Mouse (Mus musculus) heart, adult 2 months (tissue): ENCODE measurements around the gene Pafah2. TPM values are rescaled to one million over a fixed set of nuclear protein-coding genes. Genes with fewer than 3 reads are reported as not detected.

Source experiments
- DNase-seq, 2 experiments: peaks; one replicate each; pipeline ENCODE4 v3.0.0; 2021
- H3K27ac ChIP-seq: fragments of 200-600 bp; 2 replicates; pipeline ENCODE4 v1.8.1; 2022
- H3K27me3 ChIP-seq: fragments of 200-500 bp; 2 replicates; pipeline ENCODE4 v1.6.1; 2012; ENCODE audit warnings: mild to moderate bottlenecking, low read length, inconsistent platforms, mixed read lengths; ENCODE audit not compliant: control insufficient read depth, insufficient read depth
- H3K36me3 ChIP-seq: fragments of 200-500 bp; 2 replicates; pipeline ENCODE4 v1.6.1; 2012; ENCODE audit warnings: low read length, inconsistent platforms; ENCODE audit not compliant: control insufficient read depth, insufficient read depth
- H3K4me1 ChIP-seq: fragments of 200-500 bp; 2 replicates; pipeline ENCODE4 v1.6.1; 2011; ENCODE audit warnings: low read length; ENCODE audit not compliant: control insufficient read depth, insufficient read depth
- H3K4me3 ChIP-seq: fragments of 200-600 bp; 2 replicates; pipeline ENCODE4 v1.8.1; 2022
- H3K79me2 ChIP-seq: fragments of 200-500 bp; replicated peaks from 2 replicates; pipeline ENCODE4 v1.6.1; 2012; ENCODE audit warnings: mild to moderate bottlenecking, inconsistent platforms, low read length, moderate library complexity, mixed read lengths; ENCODE audit not compliant: control insufficient read depth, insufficient read depth
- H3K9ac ChIP-seq: fragments of 200-500 bp; 2 replicates; pipeline ENCODE4 v1.6.1; 2012; ENCODE audit warnings: low read depth, mild to moderate bottlenecking, control low read depth, inconsistent platforms, low read length, mixed read lengths
- CTCF ChIP-seq: fragments of 200-600 bp; IDR thresholded peaks from 2 replicates; pipeline ENCODE4 v1.8.1; 2022; ENCODE audit warnings: antibody characterized with exemption, mild to moderate bottlenecking, moderate library complexity
- EP300 ChIP-seq: fragments of 200-500 bp; IDR thresholded peaks from 2 replicates; pipeline ENCODE4 v1.6.1; 2011; ENCODE audit warnings: low read depth, low read length, control low read depth; ENCODE audit not compliant: insufficient read depth
- POLR2A ChIP-seq: fragments of 200-500 bp; IDR thresholded peaks from 2 replicates; pipeline ENCODE4 v1.6.1; 2011; ENCODE audit warnings: mild to moderate bottlenecking, low read depth, low read length, control low read depth; ENCODE audit not compliant: insufficient read depth
- WGBS: fragments of 180-500 bp; shearing (Covaris S2); methylation state at CpG from one replicate; pipeline ENCODE4 v1.1.7; 2018; 5-methylcytosine and 5-hydroxymethylcytosine counted together
- intact Hi-C: fragments of 180-260 bp; cut with DNase I; formaldehyde crosslinking; loops from one replicate; pipeline ENCODE4 v1.15.1; 2025
- polyA plus RNA-seq: library from polyadenylated mRNA; depleted of rRNA; stranded (reverse); fragments of >200 nt; gene quantifications from 2 replicates; pipeline ENCODE4 v1.2.3, GENCODE M21; 2012
- total RNA-seq, 2 experiments: library from RNA; stranded (reverse); gene quantifications; 2 replicates each; pipeline ENCODE4 v1.2.3; 2021

Gene Pafah2
- total and polyA plus RNA-seq, 3 experiments: 6.4 to 11.7 (median 11.0) TPM

- no peaks in the 10 kb centered on the region for H3K79me2 ChIP-seq
- H3K4me1 ChIP-seq: no peaks in the 10 kb centered on the region
- no peaks in the 10 kb centered on the region for H3K27me3 ChIP-seq
- H3K4me3 ChIP-seq: peak overlapping the region; percentile 12; the same call in 1 of the 2 replicates
- peak overlapping the region; percentile 58 for H3K27ac ChIP-seq
- no peak for DNase-seq
- H3K9ac ChIP-seq: peak overlapping the region; percentile 6; the same call in 1 of the 2 replicates
- 63% methylated on average over 15 of the region's 15 CpGs for WGBS
- intact Hi-C loops: no loop called here
- H3K36me3 ChIP-seq: no peaks in the 10 kb centered on the region
- TF ChIP-seq CTCF (no peak), EP300 (no peak), POLR2A (no peak)
Measured at GRCm38 (mm10) chr4:134416602-134417001, 20.5 kb downstream of the Pafah2 start.

GRCm38 (mm10) chr4:134417111-134417510, 21.0 kb downstream of the Pafah2 start:
- H3K36me3 ChIP-seq: no peaks in the 10 kb centered on the region
- H3K27ac ChIP-seq: no peak overlapping the region
- no peak overlapping the region for H3K4me3 ChIP-seq
- intact Hi-C loops: no loop called here
- no peaks in the 10 kb centered on the region for H3K4me1 ChIP-seq
- no peaks in the 10 kb centered on the region for H3K27me3 ChIP-seq
- DNase-seq: no peak
- H3K79me2 ChIP-seq: no peaks in the 10 kb centered on the region
- WGBS: 75% methylated on average over 7 of the region's 7 CpGs
- no peak overlapping the region for H3K9ac ChIP-seq
- no peak for TF ChIP-seq CTCF
- no peak for TF ChIP-seq EP300
- TF ChIP-seq POLR2A: no peak

- DNase-seq: no peak
- Histone ChIP-seq H3K36me3 (no peaks in the 10 kb centered on the region), H3K27ac (no peak overlapping the region), H3K79me2 (no peaks in the 10 kb centered on the region), H3K4me3 (no peak overlapping the region), H3K9ac (no peak overlapping the region), H3K27me3 (no peaks in the 10 kb centered on the region), H3K4me1 (no peaks in the 10 kb centered on the region)
- intact Hi-C loops: no loop called here
- 61% methylated on average over 11 of the region's 11 CpGs for WGBS
- TF ChIP-seq EP300: no peak
- TF ChIP-seq POLR2A: no peak
- TF ChIP-seq CTCF: no peak
Measured at GRCm38 (mm10) chr4:134421971-134422370, 25.9 kb downstream of the Pafah2 start.

- intact Hi-C loops: no loop called here
- H3K4me3 ChIP-seq: no peak overlapping the region
- H3K27ac ChIP-seq: no peak overlapping the region
- DNase-seq: no peak
- no peak overlapping the region for H3K9ac ChIP-seq
- WGBS: 84% methylated on average over 7 of the region's 7 CpGs
- H3K36me3 ChIP-seq: no peaks in the 10 kb centered on the region
- TF ChIP-seq EP300 (no peak), CTCF (no peak), POLR2A (no peak)
- H3K27me3 ChIP-seq: no peaks in the 10 kb centered on the region
- H3K4me1 ChIP-seq: no peaks in the 10 kb centered on the region
- no peaks in the 10 kb centered on the region for H3K79me2 ChIP-seq
Measured at GRCm38 (mm10) chr4:134423949-134424348, 27.8 kb downstream of the Pafah2 start.

GRCm38 (mm10) chr4:134425088-134425487, 29.0 kb downstream of the Pafah2 start:
- intact Hi-C loops: no loop called here
- no peak overlapping the region for H3K4me3 ChIP-seq
- no peaks in the 10 kb centered on the region for H3K27me3 ChIP-seq
- TF ChIP-seq CTCF (no peak), EP300 (no peak)
- no peak for DNase-seq
- 83% methylated on average over 7 of the region's 7 CpGs for WGBS
- no peaks in the 10 kb centered on the region for H3K36me3 ChIP-seq
- no peaks in the 10 kb centered on the region for H3K79me2 ChIP-seq
- H3K4me1 ChIP-seq: no peaks in the 10 kb centered on the region
- no peak overlapping the region for H3K27ac ChIP-seq
- H3K9ac ChIP-seq: no peak overlapping the region

GRCm38 (mm10) chr4:134430381-134431004, 34.4 kb downstream of the Pafah2 start:
- H3K27me3 ChIP-seq: no peaks in the 10 kb centered on the region
- WGBS: 49% methylated on average over 23 of the region's 23 CpGs
- no peaks in the 10 kb centered on the region for H3K4me1 ChIP-seq
- intact Hi-C loops: no loop called here
- no peak overlapping the region for H3K9ac ChIP-seq
- H3K27ac ChIP-seq: no peak overlapping the region
- no peaks in the 10 kb centered on the region for H3K36me3 ChIP-seq
- no peak for DNase-seq
- no peak for TF ChIP-seq POLR2A
- no peak for TF ChIP-seq CTCF
- TF ChIP-seq EP300: no peak
- H3K4me3 ChIP-seq: no peak overlapping the region
- no peaks in the 10 kb centered on the region for H3K79me2 ChIP-seq
